Mouse (Mus musculus): ENCODE measurements around the gene Lrrc8c.

GRCm38 (mm10) chr5:105545126-105545525 is 25.9 kb downstream of the Lrrc8c start:
- TF ChIP-seq SMC3 (IDR thresholded peaks at IDR 0.05; ENCODE audit: low read depth, low read length) (no peak), POLR2A (IDR thresholded peaks at IDR 0.05; ENCODE audit: control insufficient read depth in 1 of 2, insufficient read depth in 1 of 2, low read depth in 1 of 2, low read length in 2 of 2, poor library complexity in 1 of 2) (no peak), CTCF (IDR thresholded peaks at IDR 0.05 in 2 of 3, conservative IDR thresholded peaks at IDR 0.05 in 1 of 3; ENCODE audit: control insufficient read depth in 1 of 3, insufficient read depth in 1 of 3, low read depth in 2 of 3, low read length in 3 of 3, poor library complexity in 1 of 3, severe bottlenecking in 1 of 3) (no peak), NELFE (IDR thresholded peaks at IDR 0.05; ENCODE audit: low read depth, low read length) (no peak), KAT2A (conservative IDR thresholded peaks at IDR 0.05; ENCODE audit: low read depth, low read length) (no peak), UBTF (IDR thresholded peaks at IDR 0.05; ENCODE audit: borderline replicate concordance, insufficient read depth, low read depth, low read length) (no peak), HCFC1 (IDR thresholded peaks at IDR 0.05; ENCODE audit: low read depth, low read length) (no peak), GATA1 (IDR thresholded peaks at IDR 0.05; ENCODE audit: low read depth, low read length) (no peak), USF1 (IDR thresholded peaks at IDR 0.05; ENCODE audit: low read depth, low read length) (no peak), EP300 (IDR thresholded peaks at IDR 0.05; ENCODE audit: low read depth in 1 of 2, low read length in 2 of 2) (no peak), MAX (IDR thresholded peaks at IDR 0.05; ENCODE audit: low read length) (no peak), MXI1 (IDR thresholded peaks at IDR 0.05; ENCODE audit: low read depth, low read length) (no peak), ETS1 (IDR thresholded peaks at IDR 0.05; ENCODE audit: low read depth, low read length) (no peak), CHD2 (IDR thresholded peaks at IDR 0.05; ENCODE audit: low read length) (no peak)

Measured in MEL (cell line).